Mouse (Mus musculus): ENCODE results near the gene Rab20.

DNA sequence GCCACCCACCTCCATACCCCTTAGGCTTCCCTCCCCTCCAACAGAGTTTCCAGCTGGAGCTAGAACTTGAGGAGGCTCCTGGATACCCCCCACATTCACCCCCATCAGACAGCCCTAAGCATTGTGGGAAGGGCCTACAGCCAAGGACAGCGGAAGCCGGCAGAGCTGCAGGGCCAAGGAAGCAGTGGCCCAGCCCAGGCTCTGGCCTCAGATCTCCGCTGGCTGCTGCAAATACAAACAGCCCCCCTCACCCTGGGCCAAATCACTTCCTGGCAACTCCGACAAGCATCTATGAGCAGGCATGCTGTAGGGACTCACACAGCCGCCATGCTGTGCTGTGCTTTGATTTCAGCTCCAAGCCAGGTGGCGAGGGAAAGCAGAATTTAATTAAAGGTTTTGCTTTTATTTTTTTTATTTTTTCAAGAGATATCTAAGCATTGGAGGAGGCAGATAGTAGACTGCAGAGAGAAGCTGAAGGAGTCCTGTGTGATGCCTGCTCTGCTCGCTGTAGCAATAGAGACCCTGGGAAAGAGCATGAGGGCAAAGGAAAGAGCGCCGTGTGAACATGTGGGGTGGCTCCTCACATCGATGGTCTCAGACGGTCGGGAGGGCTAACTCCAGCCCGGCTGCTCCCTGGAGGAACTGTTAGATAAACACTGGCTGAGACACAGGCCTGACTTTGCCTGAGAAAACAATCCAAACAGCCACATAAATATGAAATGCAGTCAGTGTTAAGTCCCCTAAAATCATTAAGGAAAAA lies 72.6 kb downstream of the Rab20 start:
- TF ChIP-seq CTCF (IDR thresholded peaks at IDR 0.05; ENCODE audit: low read depth, low read length) = 0 out of 2 replicates have a peak, but pooled peaks have one; percentile 1
- no peak for TF ChIP-seq POLR2A (IDR thresholded peaks at IDR 0.05; ENCODE audit: extremely low read depth, insufficient read depth, low read length)

Measured in liver, adult 2 months (tissue).